Comparison of ENCODE assay signal across 8 mouse cellular contexts in the genomic region with DNA sequence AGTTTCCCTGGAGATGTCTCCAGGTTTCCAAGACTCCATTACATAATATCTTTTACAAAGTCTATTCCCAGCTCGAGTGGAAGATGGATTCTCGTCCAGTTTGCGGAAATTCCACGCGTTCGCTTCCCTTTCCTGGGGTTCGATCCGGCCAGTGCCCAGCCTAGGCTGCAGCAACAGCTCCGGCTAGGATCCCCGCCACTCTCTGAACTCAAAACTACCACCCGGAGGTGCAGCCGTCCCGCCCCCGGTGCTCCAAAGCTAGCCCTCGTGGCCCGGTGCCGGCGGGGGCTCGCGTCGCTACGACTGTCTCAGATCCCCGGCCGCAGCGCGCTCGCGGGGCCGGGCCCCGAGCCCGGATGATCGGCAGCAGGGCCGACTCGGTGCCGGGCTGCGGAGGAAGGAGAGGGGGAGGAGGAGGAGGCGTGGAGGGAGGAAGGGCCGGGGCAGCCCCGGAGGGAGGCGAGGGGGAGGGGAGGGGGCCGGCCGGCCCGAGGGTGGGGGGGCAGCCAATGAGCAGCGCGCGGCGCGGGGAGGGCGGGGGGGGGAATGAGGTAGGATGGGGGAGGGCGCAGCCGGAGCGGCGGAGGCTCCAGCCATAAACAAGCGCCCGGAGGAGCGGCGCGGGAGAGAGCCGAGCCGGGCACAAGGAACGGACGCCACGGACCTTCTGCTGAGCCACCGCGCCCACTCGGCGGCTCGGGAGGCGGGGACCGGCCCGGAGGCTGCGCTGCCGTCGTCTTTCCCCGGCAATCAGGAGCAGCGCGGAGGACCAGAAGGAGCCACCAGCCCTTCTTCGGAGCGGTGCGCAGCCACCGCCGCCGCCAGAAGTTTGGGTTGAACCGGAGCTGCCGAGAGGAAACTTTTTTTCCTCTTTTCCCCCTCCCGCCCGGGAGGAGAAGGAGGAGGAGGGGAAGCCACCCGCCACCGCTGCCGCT. TPM values are rescaled to one million over a fixed set of nuclear protein-coding genes. Genes with fewer than 3 reads are reported as not detected.
DNase-seq lines count a peak whose midpoint lies in the region; ATAC-seq and TF ChIP-seq lines count a peak whose summit lies in the region.

A gene (plus strand): TSS at position 623 of the 935 bp plus-strand sequence.

- TF ChIP-seq EP300 in stomach, postnatal 0 days (optimal IDR thresholded peaks at IDR 0.05), result no peak

- peak; percentile 86 for DNase-seq in brain, adult 2 months (ENCODE audit: low read depth, low spot score)
- peak; percentile 91 for DNase-seq in kidney, postnatal 14 days
- DNase-seq in stomach, postnatal 0 days (ENCODE audit: low spot score), result peak; percentile 84

- peak within 1 kb of the TSS; percentile 88 for H3K9ac ChIP-seq in forebrain, embryonic 12.5 days
- H3K9ac ChIP-seq in heart, embryonic 15.5 days, result peak within 1 kb of the TSS; percentile 83
- H3K9ac ChIP-seq in liver, embryonic 16.5 days (ENCODE audit: low read depth, low read length), result peak within 1 kb of the TSS; percentile 55
- H3K9ac ChIP-seq in neural tube, embryonic 12.5 days, result peak within 1 kb of the TSS; percentile 90
- H3K9ac ChIP-seq in stomach, postnatal 0 days (ENCODE audit: low read length), result peak within 1 kb of the TSS; percentile 84

- under 1% methylated on average over 63 of the region's 90 CpGs for WGBS in forebrain, embryonic 12.5 days
- WGBS in heart, embryonic 15.5 days, result under 1% methylated on average over 74 of the region's 90 CpGs
- under 1% methylated on average over 67 of the region's 90 CpGs for WGBS in liver, embryonic 16.5 days (ENCODE audit: insufficient replicate concordance)
- under 1% methylated on average over 70 of the region's 90 CpGs for WGBS in neural tube, embryonic 12.5 days
- under 1% methylated on average over 55 of the region's 90 CpGs for WGBS in stomach, postnatal 0 days

- H3K36me3 ChIP-seq in C2C12 (ENCODE audit: control insufficient read depth, insufficient read depth), result no peaks in the 10 kb centered on the region
- no peaks in the 10 kb centered on the region for H3K36me3 ChIP-seq in forebrain, embryonic 12.5 days (replicated peaks)
- H3K36me3 ChIP-seq in heart, embryonic 15.5 days, result no peaks in the 10 kb centered on the region
- H3K36me3 ChIP-seq in liver, embryonic 16.5 days (ENCODE audit: control insufficient read depth, insufficient read depth), result no peaks in the 10 kb centered on the region
- no peaks in the 10 kb centered on the region for H3K36me3 ChIP-seq in neural tube, embryonic 12.5 days
- no peaks in the 10 kb centered on the region for H3K36me3 ChIP-seq in stomach, postnatal 0 days (ENCODE audit: control insufficient read depth, insufficient read depth, low read length)

- ATAC-seq in forebrain, embryonic 12.5 days (ENCODE audit: low FRiP score), result peak; percentile 85
- ATAC-seq in heart, embryonic 15.5 days (replicated peaks; ENCODE audit: insufficient number of reproducible peaks, insufficient read depth, low FRiP score, low read depth), result peak; percentile 85
- peak; percentile 81 for ATAC-seq in liver, embryonic 16.5 days (ENCODE audit: low read depth)
- ATAC-seq in neural tube, embryonic 12.5 days (ENCODE audit: low FRiP score, low read depth), result peak; percentile 77
- peak; percentile 80 for ATAC-seq in stomach, postnatal 0 days (ENCODE audit: low FRiP score, low TSS enrichment)

- H3K4me3 ChIP-seq in C2C12 (ENCODE audit: insufficient read depth, poor library complexity, severe bottlenecking), result peak within 1 kb of the TSS; percentile 57
- H3K4me3 ChIP-seq in forebrain, embryonic 12.5 days (replicated peaks), result peak within 1 kb of the TSS; percentile 82
- peak within 1 kb of the TSS; percentile 87 for H3K4me3 ChIP-seq in heart, embryonic 15.5 days
- peak within 1 kb of the TSS; percentile 60 for H3K4me3 ChIP-seq in liver, embryonic 16.5 days (ENCODE audit: low read depth, low read length)
- H3K4me3 ChIP-seq in neural tube, embryonic 12.5 days, result peak within 1 kb of the TSS; percentile 94
- H3K4me3 ChIP-seq in stomach, postnatal 0 days (ENCODE audit: low read depth, low read length), result peak within 1 kb of the TSS; percentile 76

- peak within 1 kb of the TSS; percentile 93 for H3ac ChIP-seq in C2C12 (ENCODE audit: control insufficient read depth, insufficient read length, low read depth)

- H3K4me1 ChIP-seq in forebrain, embryonic 12.5 days, result peaks cover 36% of the 10 kb centered on the region
- H3K4me1 ChIP-seq in heart, embryonic 15.5 days (replicated peaks), result peaks cover 37% of the 10 kb centered on the region
- peaks cover 5% of the 10 kb centered on the region for H3K4me1 ChIP-seq in liver, embryonic 16.5 days (ENCODE audit: control insufficient read depth, low read depth, low read length)
- peaks cover 21% of the 10 kb centered on the region for H3K4me1 ChIP-seq in neural tube, embryonic 12.5 days
- no peaks in the 10 kb centered on the region; the same call in 1 of the 2 replicates for H3K4me1 ChIP-seq in stomach, postnatal 0 days (replicated peaks; ENCODE audit: control insufficient read depth, insufficient read depth)

- no peak for TF ChIP-seq CTCF in C2C12 (IDR thresholded peaks at IDR 0.05; ENCODE audit: control insufficient read depth, insufficient read depth, insufficient read length)
- TF ChIP-seq CTCF in stomach, postnatal 0 days (IDR thresholded peaks at IDR 0.05; ENCODE audit: low read depth), result no peak

- H3K27me3 ChIP-seq in C2C12 (ENCODE audit: control insufficient read depth, insufficient read depth, insufficient read length), result no peaks in the 10 kb centered on the region
- peaks cover 10% of the 10 kb centered on the region; the same call in 1 of the 2 replicates for H3K27me3 ChIP-seq in forebrain, embryonic 12.5 days
- peaks cover 7% of the 10 kb centered on the region; the same call in 1 of the 2 replicates for H3K27me3 ChIP-seq in heart, embryonic 15.5 days
- peaks cover 45% of the 10 kb centered on the region for H3K27me3 ChIP-seq in liver, embryonic 16.5 days (ENCODE audit: control insufficient read depth, insufficient read depth, low read depth, low read length)
- H3K27me3 ChIP-seq in neural tube, embryonic 12.5 days (replicated peaks), result 0 out of 2 replicates have a peak, but pooled peaks cover 2% of the 10 kb centered on the region
- no peaks in the 10 kb centered on the region for H3K27me3 ChIP-seq in stomach, postnatal 0 days (ENCODE audit: control insufficient read depth, insufficient read depth, low read length)

- peaks cover 44% of the 10 kb centered on the region for H3K79me2 ChIP-seq in C2C12 (ENCODE audit: control insufficient read depth, insufficient read depth)

- H3K79me3 ChIP-seq in C2C12 (ENCODE audit: low read depth), result peaks cover 22% of the 10 kb centered on the region

- H3K27ac ChIP-seq in forebrain, embryonic 12.5 days, result peak within 1 kb of the TSS; percentile 93
- H3K27ac ChIP-seq in heart, embryonic 15.5 days, result peak within 1 kb of the TSS; percentile 93
- H3K27ac ChIP-seq in liver, embryonic 16.5 days (ENCODE audit: low read length), result peak within 1 kb of the TSS; percentile 18; the same call in 1 of the 2 replicates
- H3K27ac ChIP-seq in neural tube, embryonic 12.5 days, result peak within 1 kb of the TSS; percentile 74
- H3K27ac ChIP-seq in stomach, postnatal 0 days (replicated peaks), result peak within 1 kb of the TSS; percentile 94

- H3K4me2 ChIP-seq in forebrain, embryonic 12.5 days, result peak within 1 kb of the TSS; percentile 99
- H3K4me2 ChIP-seq in heart, embryonic 15.5 days, result peak within 1 kb of the TSS; percentile 99
- H3K4me2 ChIP-seq in liver, embryonic 16.5 days (ENCODE audit: low read depth, low read length), result peak within 1 kb of the TSS; percentile 80
- H3K4me2 ChIP-seq in neural tube, embryonic 12.5 days (replicated peaks), result peak within 1 kb of the TSS; percentile 98
- peak within 1 kb of the TSS; percentile 98 for H3K4me2 ChIP-seq in stomach, postnatal 0 days (replicated peaks; ENCODE audit: low read depth)

- no peaks in the 10 kb centered on the region for H3K9me3 ChIP-seq in forebrain, embryonic 12.5 days
- no peaks in the 10 kb centered on the region for H3K9me3 ChIP-seq in heart, embryonic 15.5 days (replicated peaks)
- H3K9me3 ChIP-seq in liver, embryonic 16.5 days (replicated peaks; ENCODE audit: control insufficient read depth, low read length), result no peaks in the 10 kb centered on the region
- no peaks in the 10 kb centered on the region for H3K9me3 ChIP-seq in neural tube, embryonic 12.5 days
- no peaks in the 10 kb centered on the region for H3K9me3 ChIP-seq in stomach, postnatal 0 days (ENCODE audit: control insufficient read depth, low read length)

TF ChIP-seq in C2C12, 6 proteins besides CTCF, POLR2A, EP300 and RAD21:
- TF ChIP-seq CEBPB (IDR thresholded peaks at IDR 0.05; ENCODE audit: low read depth) (no peak), MYOG (IDR thresholded peaks at IDR 0.05; ENCODE audit: control insufficient read depth, extremely low read depth, insufficient read length) (no peak), MYOD1 (IDR thresholded peaks at IDR 0.05; ENCODE audit: control insufficient read depth, insufficient read length, low read depth) (no peak), FOSL1 (IDR thresholded peaks at IDR 0.05; ENCODE audit: insufficient read depth, low read length, poor library complexity, severe bottlenecking) (no peak), USF1 (IDR thresholded peaks at IDR 0.05; ENCODE audit: low read depth) (no peak), MAX (IDR thresholded peaks at IDR 0.05) (no peak)

RNA-seq across cellular contexts. Expression of the gene that starts here (rescaled TPM):
- polyA plus RNA-seq in C2C12 (2012; fragmentation: generic; extraction: Trizol), result 7.1 TPM
- 3.1 and 3.8 TPM in 2 replicates for polyA plus RNA-seq in forebrain, embryonic 12.5 days (2016; fragmentation: Nextera tagmentation; extraction: Ambion mirVana)
- 2.5 and 3.2 TPM in 2 replicates for polyA plus RNA-seq in heart, embryonic 15.5 days (2015; fragmentation: Nextera tagmentation; extraction: Ambion mirVana)
- 0.41 and 0.63 TPM in 2 replicates for polyA plus RNA-seq in liver, embryonic 16.5 days (2015; fragmentation: Nextera tagmentation; extraction: Ambion mirVana)
- polyA plus RNA-seq in neural tube, embryonic 12.5 days (2016; fragmentation: Nextera tagmentation; extraction: Ambion mirVana), result 10.8 and 11.8 TPM in 2 replicates
- polyA plus RNA-seq in stomach, postnatal 0 days (2015; fragmentation: Nextera tagmentation; extraction: Ambion mirVana), result 4.3 and 5.1 TPM in 2 replicates

Comparison
In these comparisons a context has a peak if more than half of its experiments do, and no peak if none do; other contexts are left out.
1. Peak in every context shown above with its lines: DNase-seq, ATAC-seq, H3K4me3 ChIP-seq and H3K27ac ChIP-seq.
2. Peak in ATAC-seq, H3K4me3 ChIP-seq, H3K27ac ChIP-seq, H3K9ac ChIP-seq and H3K4me2 ChIP-seq in liver, embryonic 16.5 days; RNA of the gene not detected or under 1 TPM.
3. H3K27ac ChIP-seq: peak in every context shown above with its lines; median percentile 94 in stomach, postnatal 0 days; 93 in forebrain, embryonic 12.5 days; 93 in heart, embryonic 15.5 days; 74 in neural tube, embryonic 12.5 days; 18 in liver, embryonic 16.5 days.